Comparison of ENCODE assay signal across 21 mouse cellular contexts in the genomic region with DNA sequence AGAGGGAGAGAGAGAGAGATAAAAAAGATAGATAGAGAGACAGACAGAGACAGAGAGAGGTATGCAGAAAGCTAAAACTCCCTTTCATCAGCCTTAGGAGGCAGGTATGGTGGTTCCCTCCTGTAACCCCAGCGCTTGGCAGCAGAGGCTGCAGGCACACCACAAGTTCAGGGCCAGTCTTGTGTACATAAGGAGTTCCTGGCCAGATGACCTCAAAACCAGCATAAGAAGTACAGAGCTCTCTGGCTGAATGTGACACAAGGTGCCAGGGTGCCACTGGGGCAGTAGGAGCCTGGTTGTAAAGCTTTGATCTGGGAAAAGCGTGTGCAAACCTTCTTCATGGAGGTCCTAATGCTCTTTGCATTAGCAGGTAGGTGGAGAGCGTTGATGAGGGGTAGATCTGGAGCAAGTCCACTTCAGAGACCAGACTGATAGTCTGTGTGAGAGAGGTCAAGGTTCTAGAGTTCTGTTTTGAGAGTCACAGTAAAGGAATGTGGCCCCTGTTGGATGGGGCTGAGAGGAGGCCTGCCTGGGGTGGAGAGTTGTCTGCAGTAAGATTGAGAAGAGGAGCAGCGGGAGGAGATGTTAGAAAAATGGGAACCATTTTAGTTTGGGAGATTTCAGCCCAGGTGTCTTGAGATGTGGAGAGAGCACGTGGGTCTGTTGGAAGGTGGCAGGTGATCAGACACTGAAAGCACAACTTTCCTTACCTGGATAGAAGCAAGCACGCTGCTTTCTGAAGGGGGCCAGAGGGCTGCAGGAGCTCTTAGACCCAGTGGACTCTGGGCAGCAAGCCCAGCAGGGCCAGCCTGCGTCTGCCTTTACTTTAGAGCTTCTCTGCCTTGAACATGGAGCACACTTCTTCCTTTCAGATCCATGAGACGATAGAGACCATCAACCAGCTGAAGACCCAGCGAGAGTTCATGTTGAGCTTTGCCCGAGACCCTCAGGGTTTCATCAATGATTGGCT. TPM values are rescaled to one million over a fixed set of nuclear protein-coding genes. Genes with fewer than 3 reads are reported as not detected.
DNase-seq lines count a peak whose midpoint lies in the region; ATAC-seq and TF ChIP-seq lines count a peak whose summit lies in the region.
"Had no signal": no experiment of that assay in that cellular context is flagged by ENCODE, and none has a peak within 500 bp of the region (broad histone marks: within the 10 kb centered on the region; RNA-seq: fewer than 3 reads in every experiment).

No protein-coding gene starts in this region.

- no peak for TF ChIP-seq CTCF in lung, adult 2 months (IDR thresholded peaks at IDR 0.05; ENCODE audit: insufficient read depth, low read length)

- no peaks in the 10 kb centered on the region for H3K27me3 ChIP-seq in neural tube, embryonic 12.5 days (replicated peaks)
- no peaks in the 10 kb centered on the region for H3K27me3 ChIP-seq in neural tube, embryonic 15.5 days (replicated peaks)
- H3K27me3 ChIP-seq in liver, embryonic 15.5 days = no peaks in the 10 kb centered on the region
- no peaks in the 10 kb centered on the region for H3K27me3 ChIP-seq in kidney, embryonic 16.5 days (ENCODE audit: insufficient read depth, low read length)
- H3K27me3 ChIP-seq: embryonic facial prominence, embryonic 12.5 days; forebrain, embryonic 15.5 days; hindbrain, embryonic 12.5 days had no signal

- no peak overlapping the region for H3K4me3 ChIP-seq in neural tube, embryonic 12.5 days
- no peak overlapping the region for H3K4me3 ChIP-seq in neural tube, embryonic 15.5 days (replicated peaks)
- no peak overlapping the region for H3K4me3 ChIP-seq in liver, embryonic 15.5 days (replicated peaks)
- no peak overlapping the region for H3K4me3 ChIP-seq in lung, adult 2 months (replicated peaks; ENCODE audit: extremely low read depth, low read depth, low read length)
- H3K4me3 ChIP-seq in kidney, embryonic 16.5 days (ENCODE audit: low read length) = no peak overlapping the region
- H3K4me3 ChIP-seq: embryonic facial prominence, embryonic 12.5 days; forebrain, embryonic 15.5 days; heart, embryonic 10.5 days; hindbrain, embryonic 12.5 days had no signal

- H3K4me1 ChIP-seq in neural tube, embryonic 12.5 days = peaks cover 12% of the 10 kb centered on the region
- H3K4me1 ChIP-seq in neural tube, embryonic 15.5 days = peaks cover 21% of the 10 kb centered on the region
- peaks cover 44% of the 10 kb centered on the region for H3K4me1 ChIP-seq in liver, embryonic 15.5 days (replicated peaks)
- H3K4me1 ChIP-seq in lung, adult 2 months (ENCODE audit: control insufficient read depth, insufficient read depth, low read length) = no peaks in the 10 kb centered on the region
- peaks cover 6% of the 10 kb centered on the region for H3K4me1 ChIP-seq in kidney, embryonic 16.5 days (ENCODE audit: insufficient read depth, low read length)
- H3K4me1 ChIP-seq: embryonic facial prominence, embryonic 12.5 days had no signal

- no peaks in the 10 kb centered on the region for H3K9me3 ChIP-seq in neural tube, embryonic 12.5 days
- H3K9me3 ChIP-seq in neural tube, embryonic 15.5 days (replicated peaks) = no peaks in the 10 kb centered on the region
- no peaks in the 10 kb centered on the region for H3K9me3 ChIP-seq in liver, embryonic 15.5 days (replicated peaks)
- no peaks in the 10 kb centered on the region for H3K9me3 ChIP-seq in kidney, embryonic 16.5 days (ENCODE audit: low read length)
- H3K9me3 ChIP-seq: embryonic facial prominence, embryonic 12.5 days; forebrain, embryonic 15.5 days; heart, embryonic 10.5 days; hindbrain, embryonic 12.5 days had no signal

- 0 out of 2 replicates have a peak overlapping the region, but pooled peaks have one; percentile 17 for H3K9ac ChIP-seq in neural tube, embryonic 12.5 days
- H3K9ac ChIP-seq in neural tube, embryonic 15.5 days (replicated peaks) = no peak overlapping the region
- no peak overlapping the region for H3K9ac ChIP-seq in liver, embryonic 15.5 days
- H3K9ac ChIP-seq in kidney, embryonic 16.5 days (replicated peaks; ENCODE audit: low read length) = no peak overlapping the region
- H3K9ac ChIP-seq: embryonic facial prominence, embryonic 12.5 days; forebrain, embryonic 15.5 days had no signal

- TF ChIP-seq POLR2A in lung, adult 2 months (IDR thresholded peaks at IDR 0.05; ENCODE audit: borderline replicate concordance, extremely low read depth, low read depth, low read length) = no peak

- H3K36me3 ChIP-seq in neural tube, embryonic 12.5 days = peaks cover 91% of the 10 kb centered on the region
- peaks cover 83% of the 10 kb centered on the region for H3K36me3 ChIP-seq in neural tube, embryonic 15.5 days
- H3K36me3 ChIP-seq in liver, embryonic 15.5 days (replicated peaks) = peaks cover 63% of the 10 kb centered on the region
- peaks cover 75% of the 10 kb centered on the region for H3K36me3 ChIP-seq in kidney, embryonic 16.5 days (ENCODE audit: insufficient read depth, low read length)

- WGBS in neural tube, embryonic 12.5 days = 93% methylated on average over 10 of the region's 10 CpGs
- WGBS in neural tube, embryonic 15.5 days = 92% methylated on average over 10 of the region's 10 CpGs
- WGBS in liver, embryonic 15.5 days (ENCODE audit: insufficient replicate concordance) = 78% methylated on average over 10 of the region's 10 CpGs
- WGBS in lung, adult 2 months = 87% methylated on average over 10 of the region's 10 CpGs
- WGBS in kidney, embryonic 16.5 days = 90% methylated on average over 10 of the region's 10 CpGs

- no peak overlapping the region for H3K27ac ChIP-seq in neural tube, embryonic 12.5 days
- H3K27ac ChIP-seq in neural tube, embryonic 15.5 days (replicated peaks) = no peak overlapping the region
- 0 out of 2 replicates have a peak overlapping the region, but pooled peaks have one; percentile 29 for H3K27ac ChIP-seq in liver, embryonic 15.5 days (replicated peaks)
- no peak overlapping the region for H3K27ac ChIP-seq in kidney, embryonic 16.5 days (ENCODE audit: low read length)
- H3K27ac ChIP-seq: embryonic facial prominence, embryonic 12.5 days; forebrain, embryonic 15.5 days; heart, embryonic 10.5 days; hindbrain, embryonic 12.5 days had no signal

- no peak for ATAC-seq in neural tube, embryonic 12.5 days (ENCODE audit: low FRiP score, low read depth)
- ATAC-seq in neural tube, embryonic 15.5 days (ENCODE audit: low FRiP score) = no peak
- ATAC-seq in liver, embryonic 15.5 days (ENCODE audit: insufficient read depth) = no peak
- no peak for ATAC-seq in kidney, embryonic 16.5 days (ENCODE audit: low FRiP score, low TSS enrichment)
- ATAC-seq: forebrain, embryonic 15.5 days; hindbrain, embryonic 16.5 days; inflammation-experienced regulatory T-cells, adult 6 months had no signal

- H3K4me2 ChIP-seq in neural tube, embryonic 12.5 days (replicated peaks) = no peak overlapping the region
- H3K4me2 ChIP-seq in neural tube, embryonic 15.5 days = no peak overlapping the region
- no peak overlapping the region for H3K4me2 ChIP-seq in liver, embryonic 15.5 days
- no peak overlapping the region for H3K4me2 ChIP-seq in kidney, embryonic 16.5 days (replicated peaks; ENCODE audit: low read depth, low read length)
- H3K4me2 ChIP-seq: embryonic facial prominence, embryonic 12.5 days; forebrain, embryonic 15.5 days; hindbrain, embryonic 12.5 days had no signal

- DNase-seq in cerebellum, adult 9-10 months = peak; percentile 22
- DNase-seq in cerebellum, adult 18-20 months = no peak
- no peak for DNase-seq in lung, adult 2 months
- DNase-seq: cerebellum, adult 8-10 months; cerebellum, postnatal 25 days; gastrocnemius, postnatal 36 days; heart, adult 18-20 months; heart, postnatal 10 days; heart, postnatal 4 days had no signal

RNA-seq across cellular contexts. Expression of a gene that starts 5.2 kb away (rescaled TPM):
- polyA plus RNA-seq in neural tube, embryonic 12.5 days (2016; fragmentation: Nextera tagmentation; extraction: Ambion mirVana) = not detected in 2 replicates
- polyA plus RNA-seq in neural tube, embryonic 15.5 days (2015; fragmentation: Nextera tagmentation; extraction: Ambion mirVana) = not detected in 2 replicates
- not detected in 2 replicates for polyA plus RNA-seq in liver, embryonic 15.5 days (2015; fragmentation: Nextera tagmentation; extraction: Ambion mirVana)
- 1.0 TPM in 1 of 2 replicates, not detected in the other for polyA plus RNA-seq in lung, adult 2 months (2012; rRNA removed)
- polyA plus RNA-seq in kidney, embryonic 16.5 days (2015; fragmentation: Nextera tagmentation; extraction: Ambion mirVana) = not detected in 2 replicates
- polyA plus RNA-seq: embryonic facial prominence, embryonic 12.5 days; forebrain, embryonic 11.5 days; forebrain, embryonic 15.5 days; heart, embryonic 10.5 days; heart, embryonic 14.5 days; hindbrain, embryonic 12.5 days; hindbrain, embryonic 16.5 days; inflammation-experienced regulatory T-cells, adult 6 months had no signal

RNA-seq across cellular contexts. Expression of a gene that starts 6.8 kb away (rescaled TPM):
- 0.97 and 1.4 TPM in 2 replicates for polyA plus RNA-seq in neural tube, embryonic 12.5 days (2016; fragmentation: Nextera tagmentation; extraction: Ambion mirVana)
- 4.5 and 5.2 TPM in 2 replicates for polyA plus RNA-seq in neural tube, embryonic 15.5 days (2015; fragmentation: Nextera tagmentation; extraction: Ambion mirVana)
- polyA plus RNA-seq in liver, embryonic 15.5 days (2015; fragmentation: Nextera tagmentation; extraction: Ambion mirVana) = 26.7 and 33.3 TPM in 2 replicates
- polyA plus RNA-seq in lung, adult 2 months (2012; rRNA removed) = 55.2 and 114 TPM in 2 replicates
- 45.4 and 46.1 TPM in 2 replicates for polyA plus RNA-seq in kidney, embryonic 16.5 days (2015; fragmentation: Nextera tagmentation; extraction: Ambion mirVana)

RNA-seq across cellular contexts. Expression of a gene that starts 8.6 kb away (rescaled TPM):
- 142 and 146 TPM in 2 replicates for polyA plus RNA-seq in neural tube, embryonic 12.5 days (2016; fragmentation: Nextera tagmentation; extraction: Ambion mirVana)
- 80.2 and 91.5 TPM in 2 replicates for polyA plus RNA-seq in neural tube, embryonic 15.5 days (2015; fragmentation: Nextera tagmentation; extraction: Ambion mirVana)
- polyA plus RNA-seq in liver, embryonic 15.5 days (2015; fragmentation: Nextera tagmentation; extraction: Ambion mirVana) = 5.3 and 5.7 TPM in 2 replicates
- 30.1 and 38.0 TPM in 2 replicates for polyA plus RNA-seq in lung, adult 2 months (2012; rRNA removed)
- 49.8 and 56.3 TPM in 2 replicates for polyA plus RNA-seq in kidney, embryonic 16.5 days (2015; fragmentation: Nextera tagmentation; extraction: Ambion mirVana)

RNA-seq across cellular contexts. Expression of a gene that starts 14.9 kb away (rescaled TPM):
- polyA plus RNA-seq in neural tube, embryonic 12.5 days (2016; fragmentation: Nextera tagmentation; extraction: Ambion mirVana) = 169 and 170 TPM in 2 replicates
- polyA plus RNA-seq in neural tube, embryonic 15.5 days (2015; fragmentation: Nextera tagmentation; extraction: Ambion mirVana) = 178 and 182 TPM in 2 replicates
- 67.5 and 74.7 TPM in 2 replicates for polyA plus RNA-seq in liver, embryonic 15.5 days (2015; fragmentation: Nextera tagmentation; extraction: Ambion mirVana)
- polyA plus RNA-seq in lung, adult 2 months (2012; rRNA removed) = 168 and 205 TPM in 2 replicates
- polyA plus RNA-seq in kidney, embryonic 16.5 days (2015; fragmentation: Nextera tagmentation; extraction: Ambion mirVana) = 193 and 197 TPM in 2 replicates

RNA-seq across cellular contexts. Expression of a gene that starts 40.3 kb away (rescaled TPM):
- polyA plus RNA-seq in neural tube, embryonic 12.5 days (2016; fragmentation: Nextera tagmentation; extraction: Ambion mirVana) = 54.3 and 62.6 TPM in 2 replicates
- polyA plus RNA-seq in neural tube, embryonic 15.5 days (2015; fragmentation: Nextera tagmentation; extraction: Ambion mirVana) = 59.3 and 68.9 TPM in 2 replicates
- polyA plus RNA-seq in liver, embryonic 15.5 days (2015; fragmentation: Nextera tagmentation; extraction: Ambion mirVana) = 0.28 and 0.45 TPM in 2 replicates
- polyA plus RNA-seq in lung, adult 2 months (2012; rRNA removed) = 0.18 and 0.19 TPM in 2 replicates
- polyA plus RNA-seq in kidney, embryonic 16.5 days (2015; fragmentation: Nextera tagmentation; extraction: Ambion mirVana) = 1.7 TPM in 2 replicates
